16 mouse cellular contexts compared by ENCODE assay signal in genomic region chr16:45934721-45935407, GRCm38 (mm10). TPM values are rescaled to one million over a fixed set of nuclear protein-coding genes. Genes with fewer than 3 reads are reported as not detected.
DNase-seq lines count a peak whose midpoint lies in the region; ATAC-seq and TF ChIP-seq lines count a peak whose summit lies in the region.
"Had no signal": no experiment of that assay in that cellular context is flagged by ENCODE, and none has a peak within 500 bp of the region (broad histone marks: within the 10 kb centered on the region; RNA-seq: fewer than 3 reads in every experiment).

No protein-coding gene starts in this region.

- H3K36me3 ChIP-seq in forebrain, embryonic 12.5 days (replicated peaks): no peaks in the 10 kb centered on the region
- H3K36me3 ChIP-seq in forebrain, postnatal 0 days (ENCODE audit: insufficient read depth): no peaks in the 10 kb centered on the region
- H3K36me3 ChIP-seq in embryonic facial prominence, embryonic 11.5 days (replicated peaks; ENCODE audit: control insufficient read depth, insufficient read depth, low read depth, low read length): no peaks in the 10 kb centered on the region
- H3K36me3 ChIP-seq in limb, embryonic 13.5 days: no peaks in the 10 kb centered on the region
- H3K36me3 ChIP-seq: G1E; liver, embryonic 13.5 days had no signal

- no peak overlapping the region for H3K9ac ChIP-seq in forebrain, embryonic 12.5 days
- H3K9ac ChIP-seq in forebrain, postnatal 0 days: no peak overlapping the region
- H3K9ac ChIP-seq in embryonic facial prominence, embryonic 11.5 days (replicated peaks; ENCODE audit: low read length): no peak overlapping the region
- H3K9ac ChIP-seq in limb, embryonic 13.5 days: no peak overlapping the region
- H3K9ac ChIP-seq: liver, embryonic 13.5 days had no signal

- WGBS in forebrain, embryonic 12.5 days: 47% methylated on average over 2 of the region's 2 CpGs
- WGBS in forebrain, postnatal 0 days: 54% methylated on average over 2 of the region's 2 CpGs
- 28% methylated on average over 2 of the region's 2 CpGs for WGBS in embryonic facial prominence, embryonic 11.5 days
- 23% methylated on average over 2 of the region's 2 CpGs for WGBS in limb, embryonic 13.5 days

- no peak overlapping the region for H3K4me2 ChIP-seq in forebrain, embryonic 12.5 days
- no peak overlapping the region for H3K4me2 ChIP-seq in forebrain, postnatal 0 days (ENCODE audit: low read depth)
- H3K4me2 ChIP-seq in embryonic facial prominence, embryonic 11.5 days (ENCODE audit: low read depth, low read length): no peak overlapping the region
- H3K4me2 ChIP-seq in limb, embryonic 13.5 days (replicated peaks): no peak overlapping the region
- H3K4me2 ChIP-seq: liver, embryonic 13.5 days had no signal

- H3K27ac ChIP-seq in forebrain, embryonic 12.5 days: 0 out of 2 replicates have a peak overlapping the region, but pooled peaks have one; percentile 0
- H3K27ac ChIP-seq in forebrain, postnatal 0 days (ENCODE audit: low read depth, low read length): no peak overlapping the region
- peak overlapping the region; percentile 56; the same call in 1 of the 2 replicates for H3K27ac ChIP-seq in embryonic facial prominence, embryonic 11.5 days (replicated peaks; ENCODE audit: low read depth, low read length)
- peak overlapping the region; percentile 66; the same call in 1 of the 2 replicates for H3K27ac ChIP-seq in limb, embryonic 13.5 days
- H3K27ac ChIP-seq: liver, embryonic 13.5 days had no signal

- H3K4me3 ChIP-seq in forebrain, embryonic 12.5 days (replicated peaks): no peak overlapping the region
- no peak overlapping the region for H3K4me3 ChIP-seq in forebrain, postnatal 0 days (ENCODE audit: low read depth, low read length)
- H3K4me3 ChIP-seq in embryonic facial prominence, embryonic 11.5 days (ENCODE audit: low read depth, low read length): no peak overlapping the region
- H3K4me3 ChIP-seq in limb, embryonic 13.5 days: no peak overlapping the region
- H3K4me3 ChIP-seq: erythroblast, embryonic 14.5 days; liver, embryonic 13.5 days had no signal

- H3K9me3 ChIP-seq in forebrain, embryonic 12.5 days: no peaks in the 10 kb centered on the region
- no peaks in the 10 kb centered on the region for H3K9me3 ChIP-seq in forebrain, postnatal 0 days (ENCODE audit: low read length)
- no peaks in the 10 kb centered on the region for H3K9me3 ChIP-seq in embryonic facial prominence, embryonic 11.5 days (replicated peaks; ENCODE audit: control insufficient read depth, low read length)
- 0 out of 2 replicates have a peak, but pooled peaks cover 2% of the 10 kb centered on the region for H3K9me3 ChIP-seq in limb, embryonic 13.5 days
- H3K9me3 ChIP-seq: liver, embryonic 13.5 days had no signal

- peaks cover 16% of the 10 kb centered on the region for H3K4me1 ChIP-seq in forebrain, embryonic 12.5 days
- H3K4me1 ChIP-seq in forebrain, postnatal 0 days (ENCODE audit: insufficient read depth): no peaks in the 10 kb centered on the region
- no peaks in the 10 kb centered on the region for H3K4me1 ChIP-seq in embryonic facial prominence, embryonic 11.5 days (ENCODE audit: control insufficient read depth, insufficient read depth, low read length)
- H3K4me1 ChIP-seq in limb, embryonic 13.5 days: peaks cover 37% of the 10 kb centered on the region
- H3K4me1 ChIP-seq: liver, embryonic 13.5 days had no signal

- no peak for DNase-seq in forebrain, postnatal 0 days
- DNase-seq in kidney, postnatal 4 days: peak; percentile 31 to 45
- DNase-seq in kidney, adult 9 months: no peak
- peak; percentile 72 for DNase-seq in embryonic facial prominence, embryonic 11.5 days (ENCODE audit: low spot score)
- no peak for DNase-seq in thymus, postnatal 36 days
- DNase-seq: B cell, adult 2 months; cerebellum, adult 9-10 months; gastrocnemius, postnatal 36 days; kidney, adult 8-10 months; liver, embryonic 13.5 days; thymus, adult 18-20 months had no signal

- TF ChIP-seq CTCF in forebrain, postnatal 0 days (IDR thresholded peaks at IDR 0.05; ENCODE audit: low read depth): no peak

- no peaks in the 10 kb centered on the region for H3K27me3 ChIP-seq in forebrain, embryonic 12.5 days
- H3K27me3 ChIP-seq in forebrain, postnatal 0 days (ENCODE audit: insufficient read depth, low read length): no peaks in the 10 kb centered on the region
- no peaks in the 10 kb centered on the region for H3K27me3 ChIP-seq in embryonic facial prominence, embryonic 11.5 days (ENCODE audit: control insufficient read depth, insufficient read depth, low read length)
- no peaks in the 10 kb centered on the region for H3K27me3 ChIP-seq in limb, embryonic 13.5 days
- H3K27me3 ChIP-seq: liver, embryonic 13.5 days had no signal

- no peak for ATAC-seq in forebrain, embryonic 12.5 days (ENCODE audit: low FRiP score)
- no peak for ATAC-seq in forebrain, postnatal 0 days
- peak; percentile 94 for ATAC-seq in embryonic facial prominence, embryonic 11.5 days (replicated peaks; ENCODE audit: insufficient number of reproducible peaks, low FRiP score, low TSS enrichment, low read depth)
- peak; percentile 76 for ATAC-seq in limb, embryonic 13.5 days (ENCODE audit: low FRiP score, low read depth)
- ATAC-seq in frontal cortex, adult (ENCODE audit: low TSS enrichment): no peak

RNA-seq across cellular contexts. Expression of gene Phldb2, which starts 18.5 kb away (rescaled TPM):
- 27.9 and 35.2 TPM in 2 replicates for polyA plus RNA-seq in forebrain, embryonic 12.5 days (2016; fragmentation: Nextera tagmentation; extraction: Ambion mirVana)
- total RNA-seq in forebrain, postnatal 0 days (2014; rRNA removed): 6.0 and 25.2 TPM in 2 replicates
- polyA plus RNA-seq in forebrain, postnatal 0 days (2015; fragmentation: Nextera tagmentation; extraction: Ambion mirVana): 3.1 and 4.2 TPM in 2 replicates
- polyA plus RNA-seq in embryonic facial prominence, embryonic 11.5 days (2014; fragmentation: Nextera tagmentation; extraction: Ambion mirVana): 48.9 and 54.6 TPM in 2 replicates
- polyA plus RNA-seq in limb, embryonic 13.5 days (2015; fragmentation: Nextera tagmentation; extraction: Ambion mirVana): 76.8 and 77.8 TPM in 2 replicates
- polyA plus RNA-seq: G1E had no signal

Comparison
In these comparisons a context has a peak if more than half of its experiments do, and no peak if none do; other contexts are left out.
1. DNase-seq: peak in kidney, postnatal 4 days (2 of 2) and embryonic facial prominence, embryonic 11.5 days (single experiment); none in forebrain, postnatal 0 days (single experiment), kidney, adult 9 months (single experiment) and thymus, postnatal 36 days (0 of 2).
2. ATAC-seq: peak in embryonic facial prominence, embryonic 11.5 days (single experiment) and limb, embryonic 13.5 days (single experiment); none in forebrain, embryonic 12.5 days (single experiment), forebrain, postnatal 0 days (single experiment) and frontal cortex, adult (single experiment).